Mouse (Mus musculus) G1E (cell line): ENCODE results near the gene St6galnac3.

Experiments
- CTCF ChIP-seq: IDR thresholded peaks from 2 replicates; pipeline ENCODE4 v1.5.1; 2012; ENCODE audit warnings: low read depth, low read length, inconsistent platforms, mixed read lengths
- GATA1 ChIP-seq: IDR thresholded peaks from 2 replicates; pipeline ENCODE4 v1.6.1; 2012; ENCODE audit warnings: borderline replicate concordance, low read length, inconsistent platforms, mixed read lengths
- POLR2AphosphoS5 ChIP-seq: IDR thresholded peaks from 2 replicates; pipeline ENCODE4 v1.6.1; 2012; ENCODE audit warnings: low read depth, low read length, inconsistent platforms; ENCODE audit not compliant: insufficient replicate concordance

GRCm38 (mm10) chr3:153291406-153292045 is 433.4 kb downstream of the St6galnac3 start:
- TF ChIP-seq CTCF (no peak), GATA1 (no peak), POLR2AphosphoS5 (no peak)
